9 mouse cellular contexts compared by ENCODE assay signal in genomic region chr6:124862406-124863124, GRCm38 (mm10). TPM values are rescaled to one million over a fixed set of nuclear protein-coding genes. Genes with fewer than 3 reads are reported as not detected.
DNase-seq lines count a peak whose midpoint lies in the region; ATAC-seq lines count a peak whose summit lies in the region.
"Had no signal": no experiment of that assay in that cellular context is flagged by ENCODE, and none has a peak within 500 bp of the region (broad histone marks: within the 10 kb centered on the region; RNA-seq: fewer than 3 reads in every experiment).

No protein-coding gene starts in this region.

- no peaks in the 10 kb centered on the region for H3K36me3 ChIP-seq in heart, embryonic 11.5 days (ENCODE audit: control insufficient read depth, insufficient read depth, low read length)
- peaks cover 19% of the 10 kb centered on the region; the same call in 1 of the 2 replicates for H3K36me3 ChIP-seq in macrophage (ENCODE audit: inconsistent target)

- no peak for ATAC-seq in heart, embryonic 11.5 days (replicated peaks; ENCODE audit: insufficient number of reproducible peaks, low FRiP score, low TSS enrichment)
- no peak for ATAC-seq in CD4-positive, CD25-positive, alpha-beta regulatory T cell, adult 4 months

- peak overlapping the region; percentile 89 for H3K4me2 ChIP-seq in heart, embryonic 11.5 days

- H3K9ac ChIP-seq in heart, embryonic 11.5 days (ENCODE audit: low read depth, low read length), result peak overlapping the region; percentile 77; the same call in 1 of the 2 replicates

- H3K79me2 ChIP-seq in macrophage (ENCODE audit: inconsistent target), result peaks cover 25% of the 10 kb centered on the region; the same call in 1 of the 2 replicates

- H3K27ac ChIP-seq in heart, embryonic 11.5 days (ENCODE audit: low read depth, low read length), result no peak overlapping the region
- 0 out of 2 replicates have a peak overlapping the region, but pooled peaks have one; percentile 27 for H3K27ac ChIP-seq in macrophage

- H3K9me3 ChIP-seq in heart, embryonic 11.5 days (replicated peaks; ENCODE audit: control insufficient read depth, low read length), result no peaks in the 10 kb centered on the region

- intact Hi-C loops in heart, postnatal 14 days (cut with DNase I), result loop anchor here (5.0 kb wide), 1 partner anchor 220 kb away; no protein-coding TSS in a partner anchor

- WGBS in heart, embryonic 11.5 days (ENCODE audit: insufficient replicate concordance), result 15% methylated on average over 8 of the region's 8 CpGs
- 16% methylated on average over 8 of the region's 8 CpGs for WGBS in macrophage (ENCODE audit: missing documents)

- H3K27me3 ChIP-seq in heart, embryonic 11.5 days (ENCODE audit: control insufficient read depth, insufficient read depth, low read length), result peaks cover 33% of the 10 kb centered on the region

- peak overlapping the region; percentile 53; the same call in 1 of the 2 replicates for H3K4me3 ChIP-seq in heart, embryonic 11.5 days (ENCODE audit: low read depth, low read length)
- H3K4me3 ChIP-seq in macrophage (ENCODE audit: inconsistent target), result peak overlapping the region; percentile 69
- H3K4me3 ChIP-seq: myocyte had no signal

- DNase-seq in heart, postnatal 14 days, result no peak
- DNase-seq in thymus, postnatal 4 days, result peak; percentile 45
- DNase-seq in thymus, adult 18-20 months, result no peak
- DNase-seq in layer of hippocampus, adult 11-12 months (ENCODE audit: low spot score), result no peak
- DNase-seq in adrenal gland, postnatal 25 days, result no peak

- peaks cover 18% of the 10 kb centered on the region for H3K4me1 ChIP-seq in heart, embryonic 11.5 days (ENCODE audit: control insufficient read depth, insufficient read depth, low read length)

RNA-seq across cellular contexts. Expression of gene Gpr162, which starts 1.2 kb away (rescaled TPM):
- polyA plus RNA-seq in heart, embryonic 11.5 days (2014; fragmentation: Nextera tagmentation; extraction: Ambion mirVana), result 0.69 and 0.80 TPM in 2 replicates
- 1 to 10 TPM; 1.8 to 2.4 TPM for total RNA-seq in heart, postnatal 14 days (2021)
- total RNA-seq in macrophage (2018; cell fraction: chromatin; rRNA removed), result 100 to 1,000 TPM in 12 of 26 experiments, 10 to 100 TPM in 14; 15.9 to 245 (median 96.3) TPM
- 100 to 1,000 TPM in 22 of 26 experiments, 10 to 100 TPM in 4; 80.6 to 184 (median 135) TPM for total RNA-seq in macrophage (2018; cell fraction: cytosol; rRNA removed)
- 100 to 1,000 TPM in 22 of 26 experiments, 10 to 100 TPM in 4; 50.7 to 342 (median 209) TPM for total RNA-seq in macrophage (2018; cell fraction: nucleus; rRNA removed)
- 20.0 to 195 TPM (median 70.2 TPM) in 3 replicates for polyA plus RNA-seq in macrophage (2018)
- polyA plus RNA-seq in CD4-positive, CD25-positive, alpha-beta regulatory T cell, adult 4 months (2017; shearing (Covaris generic)), result not detected
- total RNA-seq in adrenal gland, postnatal 25 days (2021), result 0.90 and 1.5 TPM in 2 replicates

RNA-seq across cellular contexts. Expression of gene P3h3, which starts 5.0 kb away (rescaled TPM):
- polyA plus RNA-seq in heart, embryonic 11.5 days (2014; fragmentation: Nextera tagmentation; extraction: Ambion mirVana), result 13.8 and 15.8 TPM in 2 replicates
- 10 to 100 TPM; 17.9 to 19.5 TPM for total RNA-seq in heart, postnatal 14 days (2021)
- total RNA-seq in macrophage (2018; cell fraction: chromatin; rRNA removed), result 100 to 1,000 TPM in 19 of 26 experiments, 10 to 100 TPM in 7; 12.4 to 330 (median 173) TPM
- total RNA-seq in macrophage (2018; cell fraction: cytosol; rRNA removed), result 10 to 100 TPM in 15 of 26 experiments, 1 to 10 TPM in 11; 4.9 to 18.1 (median 11.9) TPM
- 100 to 1,000 TPM in 9 of 26 experiments, 10 to 100 TPM in 17; 16.6 to 205 (median 76.4) TPM for total RNA-seq in macrophage (2018; cell fraction: nucleus; rRNA removed)
- 9.8 to 27.6 TPM (median 12.3 TPM) in 3 replicates for polyA plus RNA-seq in macrophage (2018)
- polyA plus RNA-seq in CD4-positive, CD25-positive, alpha-beta regulatory T cell, adult 4 months (2017; shearing (Covaris generic)), result under 1 TPM in 1 of 2 experiments, not detected in 1; 0.11 TPM
- total RNA-seq in adrenal gland, postnatal 25 days (2021), result 20.2 and 26.5 TPM in 2 replicates

RNA-seq across cellular contexts. Expression of gene Gnb3, which starts 22.5 kb away (rescaled TPM):
- polyA plus RNA-seq in heart, embryonic 11.5 days (2014; fragmentation: Nextera tagmentation; extraction: Ambion mirVana), result 5.4 and 6.6 TPM in 2 replicates
- 1 to 10 TPM; 2.8 to 3.3 TPM for total RNA-seq in heart, postnatal 14 days (2021)
- total RNA-seq in macrophage (2018; cell fraction: chromatin; rRNA removed), result 10 to 100 TPM in 1 of 26 experiments, 1 to 10 TPM in 16, under 1 TPM in 6, not detected in 3; 0.50 to 10.1 (median 2.0) TPM
- under 1 TPM in 10 of 26 experiments, not detected in 16; 0.09 to 0.48 (median 0.13) TPM for total RNA-seq in macrophage (2018; cell fraction: cytosol; rRNA removed)
- total RNA-seq in macrophage (2018; cell fraction: nucleus; rRNA removed), result 1 to 10 TPM in 18 of 26 experiments, under 1 TPM in 7, not detected in 1; 0.26 to 8.7 (median 1.4) TPM
- 0.27 TPM in 1 of 3 replicates, not detected in the others for polyA plus RNA-seq in macrophage (2018)
- not detected for polyA plus RNA-seq in CD4-positive, CD25-positive, alpha-beta regulatory T cell, adult 4 months (2017; shearing (Covaris generic))
- 5.5 and 14.0 TPM in 2 replicates for total RNA-seq in adrenal gland, postnatal 25 days (2021)

RNA-seq across cellular contexts. Expression of gene Cd4, which starts 25.5 kb away (rescaled TPM):
- polyA plus RNA-seq in heart, embryonic 11.5 days (2014; fragmentation: Nextera tagmentation; extraction: Ambion mirVana), result not detected in 2 replicates
- total RNA-seq in heart, postnatal 14 days (2021), result 10 to 100 TPM in 1 of 2 experiments, 1 to 10 TPM in 1; 1.2 to 12.3 TPM
- 10 to 100 TPM in 18 of 26 experiments, 1 to 10 TPM in 8; 2.5 to 44.4 (median 21.1) TPM for total RNA-seq in macrophage (2018; cell fraction: chromatin; rRNA removed)
- total RNA-seq in macrophage (2018; cell fraction: cytosol; rRNA removed), result 100 to 1,000 TPM in 2 of 26 experiments, 10 to 100 TPM in 24; 45.5 to 121 (median 68.1) TPM
- total RNA-seq in macrophage (2018; cell fraction: nucleus; rRNA removed), result 100 to 1,000 TPM in 11 of 26 experiments, 10 to 100 TPM in 15; 14.7 to 155 (median 90.6) TPM
- 49.3 to 211 TPM (median 83.5 TPM) in 3 replicates for polyA plus RNA-seq in macrophage (2018)
- 100 to 1,000 TPM; 268 to 648 TPM for polyA plus RNA-seq in CD4-positive, CD25-positive, alpha-beta regulatory T cell, adult 4 months (2017; shearing (Covaris generic))
- total RNA-seq in adrenal gland, postnatal 25 days (2021), result 0.21 TPM in 1 of 2 replicates, not detected in the other
- polyA plus RNA-seq: myocyte had no signal

RNA-seq across cellular contexts. Expression of gene Cdca3, which starts 33.2 kb away (rescaled TPM):
- 137 and 153 TPM in 2 replicates for polyA plus RNA-seq in heart, embryonic 11.5 days (2014; fragmentation: Nextera tagmentation; extraction: Ambion mirVana)
- 1 to 10 TPM; 3.5 to 9.6 TPM for total RNA-seq in heart, postnatal 14 days (2021)
- total RNA-seq in macrophage (2018; cell fraction: chromatin; rRNA removed), result 10 to 100 TPM in 2 of 26 experiments, 1 to 10 TPM in 18, under 1 TPM in 6; 0.40 to 17.0 (median 2.5) TPM
- total RNA-seq in macrophage (2018; cell fraction: cytosol; rRNA removed), result 10 to 100 TPM in 2 of 26 experiments, 1 to 10 TPM in 24; 1.4 to 11.8 (median 3.6) TPM
- 10 to 100 TPM in 1 of 26 experiments, 1 to 10 TPM in 23, under 1 TPM in 2; 0.63 to 19.1 (median 3.1) TPM for total RNA-seq in macrophage (2018; cell fraction: nucleus; rRNA removed)
- 3.2 to 22.0 TPM (median 8.6 TPM) in 3 replicates for polyA plus RNA-seq in macrophage (2018)
- polyA plus RNA-seq in CD4-positive, CD25-positive, alpha-beta regulatory T cell, adult 4 months (2017; shearing (Covaris generic)), result 10 to 100 TPM in 1 of 2 experiments, 1 to 10 TPM in 1; 8.0 to 27.1 TPM
- 10.5 and 11.7 TPM in 2 replicates for total RNA-seq in adrenal gland, postnatal 25 days (2021)

Comparison
In these comparisons a context has a peak if more than half of its experiments do, and no peak if none do; other contexts are left out.
1. RNA of gene Gpr162, which starts 1.2 kb away (polyA plus RNA-seq): 20.0 to 195 TPM in macrophage; 0.69 to 0.80 TPM in heart, embryonic 11.5 days and not detected in CD4-positive, CD25-positive, alpha-beta regulatory T cell, adult 4 months; every median in the first group is over 10 times any median in the second.